Comparison of ENCODE assay signal across 9 mouse cellular contexts in genomic region chr11:83421305-83421704, GRCm38 (mm10). TPM values are rescaled to one million over a fixed set of nuclear protein-coding genes. Genes with fewer than 3 reads are reported as not detected.
DNase-seq lines count a peak whose midpoint lies in the region; ATAC-seq and TF ChIP-seq lines count a peak whose summit lies in the region.
"Had no signal": no experiment of that assay in that cellular context is flagged by ENCODE, and none has a peak within 500 bp of the region (broad histone marks: within the 10 kb centered on the region; RNA-seq: fewer than 3 reads in every experiment).

No protein-coding gene starts in this region.

- H3K4me1 ChIP-seq in hindbrain, embryonic 10.5 days (replicated peaks) = peaks cover 13% of the 10 kb centered on the region
- peaks cover 7% of the 10 kb centered on the region for H3K4me1 ChIP-seq in hindbrain, embryonic 12.5 days
- H3K4me1 ChIP-seq in ES-E14 (ENCODE audit: control insufficient read depth in 2 of 2, insufficient read depth in 2 of 2, low read length in 2 of 2, poor library complexity in 1 of 2) = peaks cover 0 to 5% of the 10 kb centered on the region in 2 experiments; a peak in 1 of 4 replicates
- H3K4me1 ChIP-seq in forebrain, embryonic 16.5 days (replicated peaks; ENCODE audit: control insufficient read depth, insufficient read depth, low read length) = peaks cover 15% of the 10 kb centered on the region

- H3K9ac ChIP-seq in hindbrain, embryonic 12.5 days = no peak overlapping the region
- H3K9ac ChIP-seq in ES-E14 (ENCODE audit: insufficient read depth, low read depth, low read length, poor library complexity, severe bottlenecking) = no peak overlapping the region
- H3K9ac ChIP-seq in forebrain, embryonic 16.5 days (replicated peaks; ENCODE audit: low read depth, low read length) = no peak overlapping the region
- H3K9ac ChIP-seq: heart, embryonic 15.5 days had no signal

- WGBS in hindbrain, embryonic 10.5 days = 4% methylated on average over 9 of the region's 9 CpGs
- WGBS in hindbrain, embryonic 12.5 days = 3% methylated on average over 9 of the region's 9 CpGs
- WGBS in forebrain, embryonic 16.5 days = 4% methylated on average over 9 of the region's 9 CpGs

- peak; percentile 76 for DNase-seq in hindbrain, embryonic 10.5 days (ENCODE audit: low spot score)
- peak; percentile 66 for DNase-seq in ES-E14 (ENCODE audit: low read depth, low spot score)
- DNase-seq in embryo, embryonic 10 days (ENCODE audit: low spot score) = peak; percentile 91
- peak; percentile 67 to 91 for DNase-seq in kidney, postnatal 36 days
- DNase-seq in natural killer cell, adult 2 months (ENCODE audit: low spot score in 2 of 2) = peak; percentile 40 to 50
- peak; percentile 39 to 83 for DNase-seq in urinary bladder, postnatal 4 days (ENCODE audit: low spot score in 2 of 2)

- H3K9me3 ChIP-seq in hindbrain, embryonic 10.5 days = no peaks in the 10 kb centered on the region
- no peaks in the 10 kb centered on the region for H3K9me3 ChIP-seq in hindbrain, embryonic 12.5 days (replicated peaks)
- no peaks in the 10 kb centered on the region for H3K9me3 ChIP-seq in ES-E14 (ENCODE audit: control insufficient read depth, insufficient read depth, low read depth, low read length)
- H3K9me3 ChIP-seq in forebrain, embryonic 16.5 days (ENCODE audit: control insufficient read depth, low read length) = no peaks in the 10 kb centered on the region
- H3K9me3 ChIP-seq: heart, embryonic 15.5 days had no signal

- no peaks in the 10 kb centered on the region for H3K36me3 ChIP-seq in hindbrain, embryonic 10.5 days
- no peaks in the 10 kb centered on the region for H3K36me3 ChIP-seq in hindbrain, embryonic 12.5 days
- H3K36me3 ChIP-seq in ES-E14 (ENCODE audit: control insufficient read depth, insufficient read depth, low read length, poor library complexity, severe bottlenecking) = no peaks in the 10 kb centered on the region
- no peaks in the 10 kb centered on the region for H3K36me3 ChIP-seq in forebrain, embryonic 16.5 days (ENCODE audit: control insufficient read depth, insufficient read depth)
- H3K36me3 ChIP-seq: heart, embryonic 15.5 days had no signal

- H3K27ac ChIP-seq in hindbrain, embryonic 10.5 days = no peak overlapping the region
- no peak overlapping the region for H3K27ac ChIP-seq in hindbrain, embryonic 12.5 days
- H3K27ac ChIP-seq in ES-E14 (ENCODE audit: insufficient read depth, low read depth, low read length, poor library complexity, severe bottlenecking) = no peak overlapping the region
- H3K27ac ChIP-seq in forebrain, embryonic 16.5 days (ENCODE audit: low read length) = no peak overlapping the region
- H3K27ac ChIP-seq: heart, embryonic 15.5 days had no signal

- H3K27me3 ChIP-seq in hindbrain, embryonic 10.5 days (ENCODE audit: insufficient read depth, poor library complexity, severe bottlenecking) = peaks cover 64% of the 10 kb centered on the region
- H3K27me3 ChIP-seq in hindbrain, embryonic 12.5 days = peaks cover 67% of the 10 kb centered on the region
- peaks cover 14% of the 10 kb centered on the region for H3K27me3 ChIP-seq in forebrain, embryonic 16.5 days (replicated peaks; ENCODE audit: control insufficient read depth, insufficient read depth, low read length)

- H3K4me3 ChIP-seq in hindbrain, embryonic 10.5 days = no peak overlapping the region
- no peak overlapping the region for H3K4me3 ChIP-seq in hindbrain, embryonic 12.5 days
- no peak overlapping the region for H3K4me3 ChIP-seq in ES-E14 (ENCODE audit: insufficient read depth in 1 of 2, low read depth in 1 of 2, low read length in 2 of 2, poor library complexity in 1 of 2, severe bottlenecking in 1 of 2)
- no peak overlapping the region for H3K4me3 ChIP-seq in forebrain, embryonic 16.5 days (replicated peaks; ENCODE audit: low read length)
- H3K4me3 ChIP-seq: heart, embryonic 15.5 days had no signal

- H3K4me2 ChIP-seq in hindbrain, embryonic 12.5 days (replicated peaks) = no peak overlapping the region
- H3K4me2 ChIP-seq in forebrain, embryonic 16.5 days (ENCODE audit: low read length) = no peak overlapping the region
- H3K4me2 ChIP-seq: heart, embryonic 15.5 days had no signal

- ATAC-seq in hindbrain, embryonic 12.5 days (ENCODE audit: low FRiP score) = no peak
- ATAC-seq in forebrain, embryonic 16.5 days = no peak

- in situ Hi-C loops in ES-E14 (cut with MboI; ENCODE audit: low sequenced_read_pairs in 2 of 2, unreplicated experiment in 2 of 2) = loop anchor here (5.0 to 25.0 kb wide), 3 partner anchors 94 to 359 kb away; partner anchors contain the start of gene Slfn2 (in 1 of the 2)

TF ChIP-seq in ES-E14, 5 proteins besides CTCF, POLR2A, EP300 and RAD21:
- TF ChIP-seq CHD2 (IDR thresholded peaks at IDR 0.05; ENCODE audit: low read depth, low read length) (no peak), ZNF384 (IDR thresholded peaks at IDR 0.05; ENCODE audit: low read depth, low read length) (no peak), MAFK (IDR thresholded peaks at IDR 0.05; ENCODE audit: insufficient read depth, low read depth, low read length) (no peak), HCFC1 (IDR thresholded peaks at IDR 0.05; ENCODE audit: borderline replicate concordance, insufficient read depth, low read length) (no peak), ZC3H11A (IDR thresholded peaks at IDR 0.05; ENCODE audit: borderline replicate concordance, low read depth, low read length) (no peak)

RNA-seq across cellular contexts. Expression of gene Gas2l2, which starts 8.0 kb away (rescaled TPM):
- polyA plus RNA-seq in hindbrain, embryonic 10.5 days (2016; fragmentation: Nextera tagmentation; extraction: Ambion mirVana) = 0.27 and 0.39 TPM in 2 replicates
- 0.59 and 0.76 TPM in 2 replicates for polyA plus RNA-seq in hindbrain, embryonic 12.5 days (2016; fragmentation: Nextera tagmentation; extraction: Ambion mirVana)
- total RNA-seq in ES-E14 (2012; rRNA removed) = 0.09 TPM in 1 of 2 replicates, not detected in the other
- 0.39 and 0.81 TPM in 2 replicates for polyA plus RNA-seq in forebrain, embryonic 16.5 days (2015; fragmentation: Nextera tagmentation; extraction: Ambion mirVana)

RNA-seq across cellular contexts. Expression of gene Rasl10b, which starts 12.4 kb away (rescaled TPM):
- 4.3 and 11.1 TPM in 2 replicates for polyA plus RNA-seq in hindbrain, embryonic 10.5 days (2016; fragmentation: Nextera tagmentation; extraction: Ambion mirVana)
- polyA plus RNA-seq in hindbrain, embryonic 12.5 days (2016; fragmentation: Nextera tagmentation; extraction: Ambion mirVana) = 16.8 and 17.7 TPM in 2 replicates
- total RNA-seq in ES-E14 (2012; rRNA removed) = 1.2 and 1.9 TPM in 2 replicates
- polyA plus RNA-seq in forebrain, embryonic 16.5 days (2015; fragmentation: Nextera tagmentation; extraction: Ambion mirVana) = 24.7 and 31.4 TPM in 2 replicates

RNA-seq across cellular contexts. Expression of gene 1700020L24Rik, which starts 16.2 kb away (rescaled TPM):
- 0.97 TPM in 1 of 2 replicates, not detected in the other for polyA plus RNA-seq in hindbrain, embryonic 10.5 days (2016; fragmentation: Nextera tagmentation; extraction: Ambion mirVana)
- 0.30 and 0.45 TPM in 2 replicates for polyA plus RNA-seq in hindbrain, embryonic 12.5 days (2016; fragmentation: Nextera tagmentation; extraction: Ambion mirVana)
- total RNA-seq in ES-E14 (2012; rRNA removed) = 0.36 TPM in 1 of 2 replicates, not detected in the other
- 0.26 and 1.0 TPM in 2 replicates for polyA plus RNA-seq in forebrain, embryonic 16.5 days (2015; fragmentation: Nextera tagmentation; extraction: Ambion mirVana)

RNA-seq across cellular contexts. Expression of gene Mmp28, which starts 41.6 kb away (rescaled TPM):
- 1.1 and 1.3 TPM in 2 replicates for polyA plus RNA-seq in hindbrain, embryonic 10.5 days (2016; fragmentation: Nextera tagmentation; extraction: Ambion mirVana)
- 3.2 and 3.5 TPM in 2 replicates for polyA plus RNA-seq in hindbrain, embryonic 12.5 days (2016; fragmentation: Nextera tagmentation; extraction: Ambion mirVana)
- total RNA-seq in ES-E14 (2012; rRNA removed) = 0.79 and 1.3 TPM in 2 replicates
- 1.8 and 1.9 TPM in 2 replicates for polyA plus RNA-seq in forebrain, embryonic 16.5 days (2015; fragmentation: Nextera tagmentation; extraction: Ambion mirVana)

RNA-seq across cellular contexts. Expression of gene Taf15, which starts 51.6 kb away (rescaled TPM):
- 9.2 and 11.3 TPM in 2 replicates for polyA plus RNA-seq in hindbrain, embryonic 10.5 days (2016; fragmentation: Nextera tagmentation; extraction: Ambion mirVana)
- 13.9 and 14.9 TPM in 2 replicates for polyA plus RNA-seq in hindbrain, embryonic 12.5 days (2016; fragmentation: Nextera tagmentation; extraction: Ambion mirVana)
- 33.8 and 53.8 TPM in 2 replicates for total RNA-seq in ES-E14 (2012; rRNA removed)
- 8.8 and 17.1 TPM in 2 replicates for polyA plus RNA-seq in forebrain, embryonic 16.5 days (2015; fragmentation: Nextera tagmentation; extraction: Ambion mirVana)
